Mouse (Mus musculus) fibroblast of lung, adult 2 months (primary cell): Measurements from ENCODE around the gene Fam71f1.
A peak's percentile ranks its signal among the peaks of the same experiment; 100 is the strongest.

Source experiments
- DNase-seq: peaks from one replicate; pipeline ENCODE4 v3.0.0-alpha.2; 2011; ENCODE audit warnings: low read depth

Gene Fam71f1

GRCm38 (mm10) chr6:29318879-29319278 lies at the start of gene Fam71f1:
Gene Fam71f1 (plus strand): TSS chr6:29319140.
- no peak for DNase-seq

GRCm38 (mm10) chr6:29270961-29271360 lies 48.0 kb upstream of the Fam71f1 start:
- DNase-seq = no peak

- DNase-seq = peak; percentile 95
Observed at GRCm38 (mm10) chr6:29272312-29273072, 46.4 kb upstream of the Fam71f1 start, which contains the start of gene Hilpda. Gene Hilpda (plus strand): TSS chr6:29272488.

DNA sequence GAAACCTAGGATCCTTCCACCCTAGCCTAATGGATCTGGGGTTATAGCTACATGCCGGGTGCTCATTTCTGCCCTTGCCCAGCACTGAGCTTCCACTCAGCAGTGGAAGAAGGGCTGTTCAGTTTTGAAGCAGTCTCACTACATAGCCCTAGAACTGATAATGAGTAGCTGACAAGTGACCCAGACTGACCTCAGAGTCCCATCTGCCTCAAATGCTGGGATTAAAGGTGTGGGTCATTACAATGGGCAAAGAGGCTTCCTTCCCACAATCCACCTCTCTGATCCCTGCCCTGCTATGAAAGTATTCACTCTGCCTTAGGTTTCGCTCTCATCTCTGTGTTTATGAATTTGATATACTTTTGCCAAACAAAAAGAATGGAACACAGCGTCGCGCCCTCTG lies 42.2 kb upstream of the Fam71f1 start:
- DNase-seq = no peak

- DNase-seq = no peak
Observed at GRCm38 (mm10) chr6:29278513-29279267, 40.2 kb upstream of the Fam71f1 start.

DNA sequence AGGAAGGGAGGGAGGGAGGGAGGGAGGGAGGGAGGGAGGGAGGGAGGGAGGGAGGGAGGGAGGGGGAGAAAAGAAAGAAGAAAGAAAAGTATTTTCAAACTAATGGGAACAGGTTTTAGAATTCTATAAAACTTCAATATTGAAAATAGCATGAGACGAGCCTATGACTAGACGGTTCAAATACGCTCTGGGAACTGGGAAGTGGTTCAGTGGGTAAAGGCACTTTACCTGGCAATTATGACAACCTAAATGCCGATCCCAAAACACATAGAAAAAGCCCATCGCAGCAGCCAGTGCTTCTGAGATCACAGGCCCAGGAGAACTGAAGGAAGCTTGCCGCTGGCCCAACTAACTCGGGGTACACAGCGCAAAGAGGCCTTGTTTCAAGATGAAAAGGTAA lies 39.6 kb upstream of the Fam71f1 start, which contains the start of gene Fam71f2:
Fam71f2 (plus strand) TSS at position 301 of the 400 bp plus-strand sequence.
- DNase-seq = no peak

DNA sequence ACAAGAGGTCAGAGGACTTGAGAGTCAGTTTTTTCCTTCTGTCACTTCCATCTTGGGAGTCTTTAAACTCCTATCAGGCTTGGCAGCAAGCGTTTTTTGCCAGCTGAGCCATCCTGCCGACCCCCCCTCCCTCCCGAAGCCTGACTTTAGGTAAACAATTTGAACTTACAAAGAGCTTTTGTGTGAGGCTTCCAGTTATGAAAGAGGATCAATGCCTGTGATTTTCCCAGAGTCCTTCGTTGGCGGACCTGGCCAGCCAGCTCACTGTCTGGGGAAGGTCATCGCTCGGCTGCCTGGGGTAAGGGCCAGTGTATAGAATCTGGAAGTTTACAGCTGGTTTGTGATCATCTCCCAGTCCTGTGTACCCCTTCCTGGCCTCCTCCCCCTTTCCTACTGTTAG lies 38.3 kb upstream of the Fam71f1 start:
- DNase-seq = no peak

DNA sequence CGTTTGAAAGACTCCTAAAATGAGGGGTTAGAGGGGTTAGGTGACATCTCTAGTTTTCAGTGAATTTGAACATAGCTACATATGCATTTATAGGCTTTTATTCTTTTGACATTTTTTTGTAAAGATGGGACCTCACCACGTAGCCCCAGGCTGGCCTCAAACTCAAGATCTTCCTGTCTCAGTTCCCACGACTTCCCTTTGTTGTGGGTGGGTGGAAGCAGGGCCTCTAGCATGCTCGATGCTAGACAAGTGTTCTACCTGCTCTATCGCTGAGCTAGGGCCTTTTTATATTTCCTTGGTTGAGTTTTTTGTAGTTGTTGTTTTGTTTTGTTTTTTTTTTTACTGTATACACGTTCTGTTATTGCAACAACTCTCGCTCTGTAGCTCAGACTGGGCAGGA lies 32.1 kb upstream of the Fam71f1 start:
- no peak for DNase-seq

DNA sequence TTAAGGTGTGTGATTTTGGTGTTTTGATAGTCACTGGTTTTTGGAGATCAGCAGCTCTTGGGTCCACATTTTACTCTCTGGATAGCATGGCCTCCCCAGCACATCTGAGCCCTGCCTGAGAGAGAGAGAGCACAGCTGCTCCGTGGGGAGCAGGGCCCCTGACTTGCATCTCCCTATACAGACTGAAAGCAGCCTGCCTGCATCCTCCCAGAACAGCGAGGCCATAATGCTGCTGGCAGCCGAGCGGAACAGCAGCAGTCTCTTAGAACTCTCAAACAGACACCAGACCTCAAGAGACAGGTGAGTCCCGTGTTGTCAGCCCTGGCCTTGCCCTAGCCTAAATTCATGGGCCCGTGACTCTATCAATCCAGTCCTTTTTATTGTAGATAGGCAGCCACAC lies 31.5 kb upstream of the Fam71f1 start:
- no peak for DNase-seq

DNA sequence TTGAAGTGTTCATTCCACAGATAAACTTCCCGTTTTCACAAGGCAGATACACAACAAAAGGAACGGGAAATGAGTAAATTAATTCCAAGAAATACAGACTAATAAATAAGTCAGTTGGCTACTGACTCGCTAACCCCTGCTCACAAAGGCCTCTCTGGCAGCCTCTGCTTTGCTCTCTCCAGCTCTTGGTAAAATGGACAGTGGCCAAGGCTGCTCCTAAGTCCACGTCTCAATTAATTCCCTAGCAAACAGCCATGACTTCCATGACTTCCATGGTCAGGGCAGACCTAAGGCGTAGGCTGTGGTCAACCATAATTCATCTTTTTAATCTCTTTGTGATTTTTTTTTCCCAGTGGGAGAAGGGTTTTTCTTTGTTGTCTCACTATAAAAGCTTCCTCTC lies 31.0 kb upstream of the Fam71f1 start:
- DNase-seq = no peak

DNA sequence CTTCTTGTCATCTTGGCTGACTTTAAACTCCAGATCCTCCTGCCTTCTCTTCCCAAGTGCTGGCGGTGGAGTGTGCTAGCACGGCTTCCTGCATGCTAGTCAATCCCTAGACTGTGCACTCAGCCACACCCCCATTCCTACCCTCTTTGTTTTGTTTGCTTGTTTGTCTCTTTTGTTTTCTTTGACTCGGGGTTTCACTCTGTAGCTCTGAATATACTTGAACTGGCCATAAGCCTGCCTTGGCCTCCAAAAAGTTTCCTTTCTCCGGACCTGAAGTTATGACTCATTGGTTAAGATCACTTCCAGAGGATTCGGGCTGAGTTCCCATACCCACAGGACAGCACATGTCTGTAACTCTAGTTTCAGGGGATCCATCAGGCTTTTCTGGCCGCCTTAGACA lies 30.3 kb upstream of the Fam71f1 start:
- peak; percentile 79 for DNase-seq

- no peak for DNase-seq
Observed at GRCm38 (mm10) chr6:29299112-29299511, 19.8 kb upstream of the Fam71f1 start.

DNA sequence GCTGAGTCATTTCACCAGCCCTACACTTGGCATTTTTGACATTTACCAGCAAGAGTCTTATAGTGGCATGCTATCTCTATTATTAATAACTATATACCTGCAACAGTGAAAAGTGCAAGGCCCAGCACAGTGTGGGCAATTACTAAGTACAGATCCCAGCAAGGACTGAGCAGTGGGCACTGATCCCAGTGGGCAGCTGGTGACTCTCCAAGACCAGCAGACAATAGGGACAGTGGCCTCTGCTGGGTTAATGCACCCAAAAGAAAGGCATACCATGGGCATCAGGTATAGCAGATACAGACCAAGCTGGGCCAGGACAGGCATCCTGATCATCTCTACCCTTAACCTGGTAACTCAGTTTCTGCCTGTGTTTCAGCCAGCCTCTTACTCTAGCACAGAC lies 15.7 kb upstream of the Fam71f1 start:
- DNase-seq = no peak

- DNase-seq = no peak
Observed at GRCm38 (mm10) chr6:29303726-29304125, 15.2 kb upstream of the Fam71f1 start.

DNA sequence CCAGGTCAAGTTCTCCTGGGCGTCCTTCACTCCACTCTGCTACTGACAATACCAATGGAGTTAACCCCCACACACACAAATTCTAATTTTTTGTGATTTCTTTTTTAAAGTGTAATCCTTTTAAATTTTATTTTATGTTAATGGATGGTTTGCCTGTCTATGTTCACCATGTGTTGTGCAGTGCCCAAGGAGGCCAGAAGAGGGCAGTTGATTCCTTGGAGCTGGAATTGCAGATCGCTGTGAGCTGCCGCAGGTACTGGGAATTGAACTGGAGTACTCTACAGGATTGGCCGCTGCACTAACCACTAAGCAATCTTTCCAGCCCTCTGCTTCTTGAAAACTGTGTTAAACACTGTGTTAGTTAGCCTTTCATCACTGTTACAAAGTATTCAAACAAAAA lies 13.5 kb upstream of the Fam71f1 start:
- no peak for DNase-seq

- DNase-seq = no peak
Observed at GRCm38 (mm10) chr6:29308846-29309605, 9.9 kb upstream of the Fam71f1 start.

DNA sequence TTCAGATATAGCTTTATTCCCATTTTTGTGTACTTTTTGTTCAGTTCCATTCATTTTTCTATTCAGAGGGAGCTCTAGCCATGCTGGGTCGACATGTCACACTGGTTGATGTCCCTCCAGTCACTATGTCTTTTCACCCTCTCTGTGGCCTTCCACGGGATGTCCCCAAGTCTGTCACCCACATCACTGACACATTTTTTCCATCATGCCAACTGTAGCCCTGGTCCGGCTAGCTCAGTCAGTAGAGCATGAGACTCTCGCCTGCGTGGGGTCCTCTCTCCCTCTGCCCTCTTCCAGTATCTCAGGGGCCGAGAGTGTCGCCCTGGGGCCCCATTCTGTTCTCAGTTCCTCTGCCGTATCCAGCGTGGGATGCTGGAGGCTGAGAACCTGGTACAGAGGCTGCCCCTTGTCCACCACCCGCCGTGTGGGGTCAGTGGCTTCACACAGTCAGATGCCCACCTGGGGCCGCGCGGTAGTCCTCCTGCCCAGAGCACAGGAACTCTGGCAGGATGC lies 5.2 kb upstream of the Fam71f1 start:
- no peak for DNase-seq

DNA sequence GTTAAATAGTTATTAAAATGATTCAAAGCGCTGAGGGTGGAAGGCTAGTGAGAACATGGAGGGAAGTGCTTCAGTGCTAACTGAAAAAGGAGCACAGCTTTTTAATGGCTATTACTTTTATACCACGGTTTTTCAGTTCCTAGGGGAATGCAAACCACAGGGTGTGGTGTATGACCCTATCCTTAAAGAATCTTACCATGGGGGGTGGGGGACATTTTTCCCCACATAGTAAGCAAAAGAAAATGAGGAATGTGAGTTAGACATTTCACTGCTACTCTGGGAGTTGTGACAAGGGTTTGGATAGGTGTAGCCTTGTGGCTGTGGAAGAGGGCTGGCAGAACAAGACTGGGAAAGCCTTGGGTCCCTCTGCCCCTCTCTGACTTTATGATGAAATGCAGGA lies 1.7 kb upstream of the Fam71f1 start:
- DNase-seq = no peak

GRCm38 (mm10) chr6:29317941-29318340 lies 999 bp upstream of the Fam71f1 start:
- no peak for DNase-seq

GRCm38 (mm10) chr6:29321586-29321985 lies 2.6 kb downstream of the Fam71f1 start:
- DNase-seq = no peak

DNA sequence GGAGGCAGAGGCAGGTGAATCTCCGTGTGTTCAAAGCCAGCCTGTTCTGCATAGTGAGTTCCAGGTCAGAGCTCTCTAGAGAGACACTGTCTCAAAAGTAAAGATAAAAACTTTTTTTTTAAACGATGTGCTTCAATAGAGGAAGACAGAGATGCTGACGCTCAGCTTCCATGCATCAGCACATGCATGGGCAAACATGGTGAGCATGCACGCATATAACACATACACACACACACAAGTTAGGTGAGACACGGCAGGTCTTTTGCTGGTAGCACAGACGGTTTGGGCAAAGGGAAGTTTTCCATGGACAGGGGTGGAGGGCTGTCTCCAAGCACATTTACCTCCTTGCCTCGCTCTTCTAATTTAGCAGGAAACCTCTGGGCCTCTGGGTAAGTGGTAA lies 3.2 kb downstream of the Fam71f1 start:
- DNase-seq = no peak

GRCm38 (mm10) chr6:29322735-29323134 lies 3.8 kb downstream of the Fam71f1 start:
- DNase-seq = no peak
